Mouse (Mus musculus) spleen, adult 2 months (tissue): ENCODE results near the gene Il34. TPM values are rescaled to one million over a fixed set of nuclear protein-coding genes. Genes with fewer than 3 reads are reported as not detected.

Experiments used
- DNase-seq, 2 experiments: peaks; one replicate each; pipeline versions ENCODE4 v3.0.0 to v3.0.0-alpha.2; 2012 to 2021; ENCODE audit warnings: low spot score in 2 of 2, low read depth in 1 of 2
- H3K27ac ChIP-seq: fragments of 200-500 bp; 2 replicates; pipeline ENCODE4 v1.5.1; 2012; ENCODE audit warnings: low read length, inconsistent platforms; ENCODE audit not compliant: insufficient read depth
- H3K27me3 ChIP-seq: fragments of 200-500 bp; 2 replicates; pipeline ENCODE4 v1.6.1; 2012; ENCODE audit warnings: mild to moderate bottlenecking, moderate library complexity, low read length, inconsistent platforms; ENCODE audit not compliant: control insufficient read depth, insufficient read depth
- H3K36me3 ChIP-seq: fragments of 200-500 bp; 2 replicates; pipeline ENCODE4 v1.6.1; 2012; ENCODE audit warnings: mild to moderate bottlenecking, low read length, inconsistent platforms; ENCODE audit not compliant: control insufficient read depth, insufficient read depth
- H3K4me1 ChIP-seq: fragments of 200-500 bp; 2 replicates; pipeline ENCODE4 v1.6.1; 2011; ENCODE audit warnings: inconsistent platforms; ENCODE audit not compliant: control insufficient read depth, insufficient read depth, insufficient read length
- H3K4me3 ChIP-seq: fragments of 200-500 bp; 2 replicates; pipeline ENCODE4 v1.5.1; 2011; ENCODE audit warnings: mild to moderate bottlenecking, inconsistent platforms; ENCODE audit not compliant: insufficient read depth, insufficient read length; ENCODE audit errors: extremely low read depth
- CTCF ChIP-seq: fragments of 200-500 bp; IDR thresholded peaks from 2 replicates; pipeline ENCODE4 v1.5.1; 2011; ENCODE audit warnings: mild to moderate bottlenecking, inconsistent platforms; ENCODE audit not compliant: insufficient read depth, insufficient read length, insufficient replicate concordance; ENCODE audit errors: extremely low read depth
- POLR2A ChIP-seq: fragments of 200-500 bp; IDR thresholded peaks from 2 replicates; pipeline ENCODE4 v1.6.1; 2011; ENCODE audit warnings: low read depth, low read length, inconsistent platforms
- whole genome bisulfite sequencing: fragments of 180-500 bp; shearing (Covaris S2); methylation state at CpG from one replicate; pipeline ENCODE4 v1.1.7; 2018; 5-methylcytosine and 5-hydroxymethylcytosine counted together
- polyA plus RNA-seq: library from polyadenylated mRNA; depleted of rRNA; stranded (reverse); fragments of >200 nt; gene quantifications from 2 replicates; pipeline ENCODE4 v1.2.3, GENCODE M21; 2012

The Il34 gene
- polyA plus RNA-seq, 1 experiment: 36.0 TPM

DNA sequence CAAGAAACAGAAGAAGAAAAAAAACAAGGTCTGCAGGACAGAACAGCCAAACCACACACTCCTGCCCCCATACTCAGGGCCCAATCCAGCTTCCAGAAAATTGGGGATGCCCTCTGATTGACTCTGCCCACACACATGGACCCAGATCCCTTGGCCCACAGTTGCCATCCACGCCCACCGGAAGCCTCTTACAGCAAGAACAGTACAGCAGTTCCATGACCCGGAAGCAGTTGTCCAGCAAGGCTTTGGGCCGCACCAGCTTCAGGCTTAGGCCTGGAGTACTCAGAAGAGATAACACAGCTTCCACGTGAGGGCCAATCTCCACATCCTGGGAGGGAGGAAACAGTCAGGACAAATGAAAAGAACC lies 63.3 kb downstream of the Il34 start:
- DNase-seq: no peak
- Histone ChIP-seq H3K4me3 (no peak overlapping the region), H3K4me1 (no peaks in the 10 kb centered on the region), H3K36me3 (peaks cover 2% of the 10 kb centered on the region; the same call in 1 of the 2 replicates), H3K27me3 (no peaks in the 10 kb centered on the region), H3K27ac (no peak overlapping the region)
- WGBS: 81% methylated on average over 5 of the region's 5 CpGs
- TF ChIP-seq POLR2A (no peak), CTCF (no peak)

DNA sequence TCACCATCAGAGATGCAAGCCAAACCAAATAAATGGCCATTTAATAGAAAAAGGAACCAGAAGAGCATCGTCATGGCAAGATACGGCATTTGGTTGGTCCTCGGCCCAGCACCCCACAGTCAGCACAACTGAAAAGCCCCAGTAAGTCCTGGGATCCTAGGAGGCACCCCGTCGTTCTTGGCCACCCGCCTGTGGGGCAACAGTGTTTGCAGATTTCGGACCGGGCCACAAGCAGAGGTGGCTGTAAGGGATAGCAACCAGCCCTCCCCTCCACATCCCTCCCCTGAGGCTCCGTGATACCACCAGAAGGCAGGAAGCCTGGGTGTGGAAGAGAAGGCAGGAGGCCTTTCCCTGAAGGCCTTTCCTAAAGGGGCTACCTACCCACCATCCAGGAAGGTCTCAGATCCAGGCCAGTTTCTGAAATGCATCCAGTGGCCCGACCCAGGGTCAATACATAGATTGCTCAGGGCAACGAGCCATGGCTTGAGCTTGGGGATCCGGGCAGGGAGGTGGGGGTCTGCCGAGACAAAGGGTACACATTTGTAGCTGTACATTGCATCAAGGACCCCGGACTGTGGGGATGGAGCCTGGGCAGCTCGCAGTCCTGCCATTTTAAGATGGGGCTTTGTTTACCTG lies 63.8 kb downstream of the Il34 start:
- WGBS: 80% methylated on average over 15 of the region's 15 CpGs
- no peak overlapping the region for H3K4me3 ChIP-seq
- TF ChIP-seq POLR2A (no peak), CTCF (no peak)

DNA sequence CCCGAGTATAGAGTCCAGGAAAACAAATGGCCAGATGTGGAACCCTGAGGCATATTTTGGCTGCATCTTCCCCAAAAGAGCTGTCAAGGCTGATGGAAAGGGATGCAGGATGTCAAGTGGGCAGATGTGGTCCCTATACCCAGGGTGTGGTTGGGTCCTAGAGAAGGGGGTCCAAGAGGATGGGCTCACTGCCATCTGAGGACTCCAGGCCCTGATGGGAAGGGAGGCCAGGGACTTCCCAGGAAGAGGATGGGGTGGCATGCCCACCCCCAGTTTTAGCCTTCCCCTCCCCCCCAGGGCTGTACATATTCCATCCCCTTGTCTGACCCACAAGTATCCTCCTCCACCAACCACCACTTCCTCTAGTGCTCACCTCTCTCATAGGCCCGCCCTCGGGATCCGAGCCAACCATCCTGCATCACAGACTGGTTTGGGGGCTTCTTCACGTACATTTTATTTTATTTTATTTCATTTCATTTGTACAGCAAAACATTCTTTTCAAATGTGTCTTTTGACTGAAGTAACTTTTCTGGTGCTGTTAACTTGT lies 65.0 kb downstream of the Il34 start:
- no peak for TF ChIP-seq POLR2A
- TF ChIP-seq CTCF: no peak
- peaks cover 2% of the 10 kb centered on the region; the same call in 1 of the 2 replicates for H3K36me3 ChIP-seq
- no peak for DNase-seq
- WGBS: 72% methylated on average over 5 of the region's 5 CpGs
- no peaks in the 10 kb centered on the region for H3K27me3 ChIP-seq
- no peak overlapping the region for H3K4me3 ChIP-seq
- no peaks in the 10 kb centered on the region for H3K4me1 ChIP-seq
- H3K27ac ChIP-seq: no peak overlapping the region

More for the DNA sequence above, 63.8 kb downstream of the Il34 start:
- Histone ChIP-seq H3K27ac (no peak overlapping the region), H3K4me1 (no peaks in the 10 kb centered on the region), H3K36me3 (peaks cover 2% of the 10 kb centered on the region; the same call in 1 of the 2 replicates), H3K27me3 (no peaks in the 10 kb centered on the region)
- DNase-seq: no peak

DNA sequence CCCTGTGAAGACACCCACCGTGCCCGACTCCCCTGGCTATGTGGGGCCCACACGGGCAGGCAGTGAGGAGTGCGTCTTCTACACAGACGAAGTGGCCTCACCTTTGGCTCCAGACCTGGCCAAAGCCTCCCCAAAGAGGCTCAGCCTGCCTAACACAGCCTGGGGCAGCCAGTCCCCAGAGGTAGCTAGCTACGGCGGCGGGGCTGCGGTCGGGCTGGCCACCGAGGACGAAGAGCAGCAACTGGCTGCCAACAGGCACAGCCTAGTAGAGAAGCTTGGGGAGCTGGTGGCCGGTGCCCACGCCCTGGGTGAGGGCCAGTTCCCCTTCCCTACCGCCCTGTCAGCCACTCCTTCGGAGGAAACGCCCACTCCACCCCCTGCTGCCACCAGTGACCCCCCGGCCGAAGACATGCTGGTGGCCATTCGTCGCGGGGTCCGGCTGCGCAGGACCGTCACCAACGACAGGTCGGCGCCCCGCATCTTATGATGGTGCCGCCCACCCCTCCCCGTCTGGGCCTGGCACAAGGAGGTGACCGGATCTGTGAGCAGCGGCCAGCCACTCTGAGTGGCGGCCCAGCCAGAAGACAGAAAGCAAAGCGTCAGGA lies 67.0 kb downstream of the Il34 start:
- no peak for DNase-seq
- Histone ChIP-seq H3K27me3 (no peaks in the 10 kb centered on the region), H3K27ac (no peak overlapping the region), H3K4me3 (no peak overlapping the region), H3K4me1 (no peaks in the 10 kb centered on the region), H3K36me3 (peaks cover 2% of the 10 kb centered on the region; the same call in 1 of the 2 replicates)
- TF ChIP-seq POLR2A (no peak), CTCF (no peak)
- WGBS: 94% methylated on average over 35 of the region's 35 CpGs

DNA sequence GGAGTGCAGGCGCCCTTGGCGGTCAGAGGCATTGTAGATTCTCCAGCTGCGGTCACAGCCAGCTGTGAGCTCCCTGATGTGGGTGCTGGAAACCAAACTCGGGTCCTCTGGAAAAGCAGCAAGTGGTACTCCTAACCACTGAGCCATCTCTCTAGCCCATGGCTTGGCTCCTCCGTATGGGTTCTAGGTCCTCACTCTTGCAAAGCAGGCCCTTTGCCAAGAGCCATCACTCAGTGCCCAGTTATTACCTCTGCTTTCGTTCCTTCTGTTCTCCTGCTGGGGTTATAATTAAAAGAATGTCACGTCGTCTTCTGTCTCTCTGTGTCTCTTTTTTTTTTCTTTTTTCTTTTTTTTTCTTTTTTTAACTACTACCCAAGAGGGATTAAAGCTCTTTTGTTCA lies 72.7 kb downstream of the Il34 start:
- WGBS: 90% methylated on average over 8 of the region's 8 CpGs
- no peak overlapping the region for H3K27ac ChIP-seq
- TF ChIP-seq POLR2A (no peak), CTCF (no peak)
- H3K27me3 ChIP-seq: no peaks in the 10 kb centered on the region
- H3K36me3 ChIP-seq: peaks cover under 1% of the 10 kb centered on the region; the same call in 1 of the 2 replicates
- H3K4me3 ChIP-seq: no peak overlapping the region
- H3K4me1 ChIP-seq: no peaks in the 10 kb centered on the region
- DNase-seq: no peak

DNA sequence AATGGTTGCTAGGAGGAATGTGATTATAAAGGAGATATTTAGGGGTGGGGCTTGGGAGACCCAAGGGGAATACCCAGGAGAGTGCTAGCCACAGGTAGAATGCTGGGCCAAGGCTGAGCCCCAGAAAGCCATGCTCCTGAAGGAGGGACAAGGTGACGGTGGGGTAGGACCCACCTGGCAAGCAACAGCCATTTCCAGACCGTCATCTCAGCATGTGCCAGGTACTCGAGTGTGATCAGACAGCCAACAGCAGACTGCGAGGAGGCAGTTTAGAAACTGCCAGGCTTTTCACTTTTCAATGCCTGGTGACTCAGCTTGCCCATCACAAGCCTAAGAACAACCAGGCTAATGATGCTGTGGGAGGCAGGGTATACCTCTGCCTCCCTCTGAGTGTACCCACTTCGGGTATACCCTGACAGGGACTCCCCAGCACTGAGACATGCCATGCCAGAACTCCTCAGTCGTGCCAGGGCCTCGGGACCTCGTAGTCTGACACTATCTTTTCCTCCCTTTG lies 74.3 kb downstream of the Il34 start:
- no peak overlapping the region for H3K27ac ChIP-seq
- no peak overlapping the region for H3K4me3 ChIP-seq
- H3K36me3 ChIP-seq: no peaks in the 10 kb centered on the region
- no peak for DNase-seq
- no peaks in the 10 kb centered on the region for H3K27me3 ChIP-seq
- TF ChIP-seq CTCF (no peak), POLR2A (no peak)
- 89% methylated on average over 8 of the region's 8 CpGs for WGBS
- no peaks in the 10 kb centered on the region for H3K4me1 ChIP-seq
